Mouse (Mus musculus) heart, postnatal 0 days (tissue): ENCODE measurements around the gene Amdhd1. TPM values are rescaled to one million over a fixed set of nuclear protein-coding genes. Genes with fewer than 3 reads are reported as not detected.

Source experiments
- ATAC-seq: fragments of 200-750 bp; cut with Nextera tagmentation; 2 replicates; pipeline ENCODE4 v1.8.0; 2017; ENCODE audit warnings: low read depth, moderate number of reproducible peaks, moderate library complexity; ENCODE audit not compliant: insufficient read depth
- DNase-seq: peaks from one replicate; pipeline ENCODE4 v3.0.0-alpha.2; 2016; ENCODE audit warnings: low spot score
- H3K27ac ChIP-seq: fragments of 300-500 bp; sonication (generic); 2 replicates; pipeline ENCODE4 v1.5.1; 2014; ENCODE audit warnings: low read depth, mild to moderate bottlenecking
- H3K27me3 ChIP-seq: fragments of 300-500 bp; sonication (generic); 2 replicates; pipeline ENCODE4 v1.6.1; 2014; ENCODE audit warnings: low read length, mixed read lengths; ENCODE audit not compliant: control insufficient read depth, insufficient read depth
- H3K36me3 ChIP-seq: fragments of 300-500 bp; sonication (generic); replicated peaks from 2 replicates; pipeline ENCODE4 v1.6.1; 2014; ENCODE audit warnings: low read length, mixed read lengths; ENCODE audit not compliant: control insufficient read depth, insufficient read depth
- H3K4me1 ChIP-seq: fragments of 300-500 bp; sonication (generic); 2 replicates; pipeline ENCODE4 v1.6.1; 2014; ENCODE audit warnings: antibody characterized with exemption; ENCODE audit not compliant: control insufficient read depth, insufficient read depth
- H3K4me2 ChIP-seq: fragments of 300-500 bp; sonication (generic); 2 replicates; pipeline ENCODE4 v1.6.1; 2014; ENCODE audit warnings: low read depth, mild to moderate bottlenecking, low read length, moderate library complexity
- H3K4me3 ChIP-seq: fragments of 300-500 bp; sonication (generic); 2 replicates; pipeline ENCODE4 v1.5.1; 2014; ENCODE audit warnings: low read depth, low read length
- H3K9ac ChIP-seq: fragments of 300-500 bp; sonication (generic); replicated peaks from 2 replicates; pipeline ENCODE4 v1.6.1; 2014; ENCODE audit warnings: low read depth, low read length, mixed read lengths
- H3K9me3 ChIP-seq: fragments of 300-500 bp; sonication (generic); replicated peaks from 2 replicates; pipeline ENCODE4 v1.6.1; 2016; ENCODE audit warnings: low read length; ENCODE audit not compliant: control insufficient read depth
- CTCF ChIP-seq: IDR thresholded peaks from 2 replicates; pipeline ENCODE4 v1.5.1; 2016; ENCODE audit warnings: antibody characterized with exemption, control low read depth, low read depth
- EP300 ChIP-seq: IDR thresholded peaks from 2 replicates; pipeline ENCODE4 v1.6.1; 2016; ENCODE audit warnings: antibody characterized with exemption, low read depth
- WGBS: fragments of 180-500 bp; shearing (Covaris S2); extraction: QIAGEN DNeasy Blood & Tissue Kit; methylation state at CpG from one replicate; pipeline ENCODE4 v1.1.7; 2014; 5-methylcytosine and 5-hydroxymethylcytosine counted together
- polyA plus RNA-seq: library from polyadenylated mRNA; unstranded; fragments of >200 nt; fragmentation: Nextera tagmentation; extraction: Ambion mirVana; gene quantifications from 2 replicates; pipeline ENCODE4 v1.2.1, GENCODE M21; 2015
- total RNA-seq: library from RNA; depleted of rRNA; stranded (reverse); fragments of >200 nt; gene quantifications from 2 replicates; pipeline ENCODE4 v1.2.3, GENCODE M21; 2014; ENCODE audit warnings: low replicate concordance

Amdhd1 gene
- total and polyA plus RNA-seq, 2 experiments from 2014 or later, result 0.04 TPM; not detected in 1

- Histone ChIP-seq H3K27ac (no peak overlapping the region), H3K36me3 (no peaks in the 10 kb centered on the region), H3K4me1 (no peaks in the 10 kb centered on the region), H3K27me3 (no peaks in the 10 kb centered on the region), H3K9me3 (no peaks in the 10 kb centered on the region), H3K4me2 (no peak overlapping the region), H3K4me3 (no peak overlapping the region), H3K9ac (no peak overlapping the region)
- ATAC-seq (no peak), DNase-seq (no peak)
- TF ChIP-seq CTCF (no peak), EP300 (no peak)
- WGBS, result 87% methylated on average over 4 of the region's 4 CpGs
Observed at GRCm38 (mm10) chr10:93547741-93548270, 8.0 kb upstream of the Amdhd1 start.

DNA sequence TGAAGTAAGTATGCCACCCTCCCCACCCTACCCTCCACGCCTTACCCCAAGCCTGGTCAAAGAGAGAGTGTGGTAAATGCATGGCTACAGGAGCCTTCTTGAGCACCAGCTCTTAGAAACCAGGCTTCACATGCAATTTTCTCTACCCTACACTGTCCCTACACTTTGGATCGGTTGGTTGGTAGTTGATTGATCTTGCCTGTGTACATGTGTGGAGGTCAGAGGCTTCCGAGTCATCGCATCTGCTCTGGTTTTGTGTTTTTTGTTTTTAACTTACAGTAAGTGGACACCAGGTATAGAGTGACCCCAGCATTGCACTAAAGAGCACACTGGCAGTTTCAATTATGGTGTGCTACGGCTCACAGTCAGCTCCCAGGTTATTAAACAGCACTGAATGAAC, 4.3 kb upstream of the Amdhd1 start:
- TF ChIP-seq EP300, result no peak
- no peak for TF ChIP-seq CTCF
- H3K9ac ChIP-seq, result no peak overlapping the region
- H3K36me3 ChIP-seq, result no peaks in the 10 kb centered on the region
- no peak overlapping the region for H3K4me3 ChIP-seq
- 78% methylated on average over 5 of the region's 5 CpGs for WGBS
- ATAC-seq, result no peak
- no peak overlapping the region for H3K27ac ChIP-seq
- peaks cover 7% of the 10 kb centered on the region; the same call in 1 of the 2 replicates for H3K4me1 ChIP-seq
- H3K4me2 ChIP-seq, result no peak overlapping the region
- H3K9me3 ChIP-seq, result no peaks in the 10 kb centered on the region
- H3K27me3 ChIP-seq, result no peaks in the 10 kb centered on the region
- DNase-seq, result no peak

DNA sequence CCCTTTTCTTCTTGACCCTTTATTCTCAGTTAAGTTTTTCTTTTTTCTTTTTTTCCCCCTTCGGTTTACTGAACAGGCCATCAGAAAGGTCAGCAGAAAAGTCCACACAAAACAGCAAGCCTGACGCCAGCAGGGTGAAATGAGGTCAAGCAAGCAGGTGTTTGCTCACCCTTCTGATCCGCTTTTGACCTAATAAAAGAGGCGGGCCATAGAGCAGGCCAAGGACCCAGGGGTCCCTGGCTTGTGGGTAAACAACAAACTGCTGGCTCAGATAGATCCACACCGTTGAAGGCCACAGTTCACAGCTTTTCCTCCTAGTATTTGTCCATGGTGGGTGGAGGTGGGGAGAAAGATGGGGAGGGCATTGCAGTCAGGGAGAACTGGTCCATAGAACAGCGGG, 3.3 kb upstream of the Amdhd1 start:
- H3K9ac ChIP-seq, result no peak overlapping the region
- 81% methylated on average over 6 of the region's 6 CpGs for WGBS
- no peaks in the 10 kb centered on the region for H3K9me3 ChIP-seq
- no peak overlapping the region for H3K27ac ChIP-seq
- H3K27me3 ChIP-seq, result peaks cover 5% of the 10 kb centered on the region; the same call in 1 of the 2 replicates
- peaks cover 7% of the 10 kb centered on the region; the same call in 1 of the 2 replicates for H3K4me1 ChIP-seq
- ATAC-seq, result no peak
- H3K4me3 ChIP-seq, result no peak overlapping the region
- no peaks in the 10 kb centered on the region for H3K36me3 ChIP-seq
- no peak for DNase-seq
- H3K4me2 ChIP-seq, result no peak overlapping the region
- no peak for TF ChIP-seq EP300
- no peak for TF ChIP-seq CTCF

DNA sequence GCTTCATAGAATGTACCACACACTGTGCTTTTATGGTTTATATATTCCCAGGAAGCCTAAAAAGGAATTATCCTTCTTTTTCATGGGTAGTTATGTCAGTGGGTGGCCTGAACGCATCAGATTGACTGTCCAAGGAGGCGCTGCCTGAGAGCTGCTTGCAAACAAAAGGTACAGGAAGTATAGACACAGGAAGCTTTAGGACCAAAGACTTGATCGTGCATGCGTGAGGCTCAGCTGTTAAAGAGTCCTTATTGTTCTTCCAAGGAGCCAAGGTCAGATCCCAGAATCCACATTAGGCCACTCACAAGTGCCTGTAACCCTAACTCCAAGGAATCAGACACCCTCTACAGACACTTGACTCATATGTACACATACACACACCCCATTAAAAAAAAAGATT, 2.5 kb upstream of the Amdhd1 start:
- Histone ChIP-seq H3K36me3 (no peaks in the 10 kb centered on the region), H3K4me2 (no peak overlapping the region), H3K4me3 (no peak overlapping the region), H3K27ac (no peak overlapping the region), H3K27me3 (peaks cover 9% of the 10 kb centered on the region; the same call in 1 of the 2 replicates), H3K4me1 (peaks cover 7% of the 10 kb centered on the region; the same call in 1 of the 2 replicates), H3K9ac (no peak overlapping the region), H3K9me3 (no peaks in the 10 kb centered on the region)
- ATAC-seq (no peak), DNase-seq (no peak)
- TF ChIP-seq CTCF (no peak), EP300 (no peak)
- 74% methylated on average over 4 of the region's 4 CpGs for WGBS

DNA sequence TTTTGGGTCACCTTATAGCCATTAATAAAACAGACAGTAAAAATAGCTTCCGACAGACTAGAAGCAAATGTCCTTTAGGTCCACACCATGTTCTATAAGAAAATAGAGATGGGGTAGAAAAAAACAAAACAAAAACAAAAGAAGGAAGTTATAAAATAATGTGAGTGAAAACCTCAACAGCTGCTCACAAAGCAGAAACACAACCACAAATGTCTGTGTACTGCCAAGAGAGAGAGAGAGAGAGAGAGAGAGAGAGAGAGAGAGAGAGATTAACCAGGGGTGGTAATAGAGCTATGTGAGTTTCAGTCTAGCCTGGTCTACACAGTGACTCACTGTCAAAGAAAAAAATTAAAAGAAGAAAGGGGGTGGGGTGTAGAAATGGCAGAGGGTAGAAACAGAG, 1.8 kb upstream of the Amdhd1 start:
- TF ChIP-seq CTCF (no peak), EP300 (no peak)
- DNase-seq, result no peak
- Histone ChIP-seq H3K4me1 (peaks cover 7% of the 10 kb centered on the region; the same call in 1 of the 2 replicates), H3K4me2 (no peak overlapping the region), H3K9me3 (no peaks in the 10 kb centered on the region), H3K27ac (no peak overlapping the region), H3K36me3 (no peaks in the 10 kb centered on the region), H3K9ac (no peak overlapping the region), H3K27me3 (peaks cover 9% of the 10 kb centered on the region; the same call in 1 of the 2 replicates), H3K4me3 (no peak overlapping the region)
- ATAC-seq, result no peak
- 67% methylated on average over 1 of the region's 1 CpGs for WGBS
